Mouse (Mus musculus): Measurements from ENCODE around the gene Palld.

GRCm38 (mm10) chr8:61487597-61488156 is 414.8 kb downstream of the Palld start, which contains the start of gene Cbr4:
- TF ChIP-seq CTCF (IDR thresholded peaks at IDR 0.05; ENCODE audit: low read depth, low read length) (no peak), TAL1 (conservative IDR thresholded peaks at IDR 0.05; ENCODE audit: low read depth, low read length) (no peak), GATA1 (IDR thresholded peaks at IDR 0.05; ENCODE audit: borderline replicate concordance, low read length) (no peak), GATA2 (IDR thresholded peaks at IDR 0.05; ENCODE audit: borderline replicate concordance, low read depth, low read length) (no peak)
